Mouse (Mus musculus) heart, adult 11 months (tissue): ENCODE results near the gene Kcnh8.

Experiments
- DNase-seq: peaks from one replicate; pipeline ENCODE4 v3.0.0; 2022

Gene Kcnh8

GRCm38 (mm10) chr17:52873195-52873594 is 270.7 kb downstream of the Kcnh8 start:
- DNase-seq, result no peak

GRCm38 (mm10) chr17:52878964-52879363 is 276.5 kb downstream of the Kcnh8 start:
- DNase-seq, result no peak

GRCm38 (mm10) chr17:52880051-52880450 is 277.5 kb downstream of the Kcnh8 start:
- no peak for DNase-seq

GRCm38 (mm10) chr17:52885210-52885609 is 282.7 kb downstream of the Kcnh8 start:
- DNase-seq, result no peak

- no peak for DNase-seq
These were observed 318.1 kb downstream of the Kcnh8 start for GRCm38 (mm10) chr17:52920519-52921106.

- no peak for DNase-seq
These were observed 341.5 kb downstream of the Kcnh8 start for GRCm38 (mm10) chr17:52943966-52944365.

GRCm38 (mm10) chr17:52972735-52973134 is 370.2 kb downstream of the Kcnh8 start:
- no peak for DNase-seq

- no peak for DNase-seq
These were observed 378.4 kb downstream of the Kcnh8 start for GRCm38 (mm10) chr17:52980958-52981357.
